Mouse (Mus musculus): ENCODE measurements around the gene Olfr815. TPM values are rescaled to one million over a fixed set of nuclear protein-coding genes. Genes with fewer than 3 reads are reported as not detected.
"Not testable (repeated sequence)": the region's sequence is repeated elsewhere in the genome, so short reads cannot be mapped to it uniquely, and the experiment has no call there.

Gene Olfr815
- total RNA-seq (2014; rRNA removed) (not detected in 2 replicates), polyA plus RNA-seq (2015; fragmentation: Nextera tagmentation; extraction: Ambion mirVana) (not detected in 2 replicates)

DNA sequence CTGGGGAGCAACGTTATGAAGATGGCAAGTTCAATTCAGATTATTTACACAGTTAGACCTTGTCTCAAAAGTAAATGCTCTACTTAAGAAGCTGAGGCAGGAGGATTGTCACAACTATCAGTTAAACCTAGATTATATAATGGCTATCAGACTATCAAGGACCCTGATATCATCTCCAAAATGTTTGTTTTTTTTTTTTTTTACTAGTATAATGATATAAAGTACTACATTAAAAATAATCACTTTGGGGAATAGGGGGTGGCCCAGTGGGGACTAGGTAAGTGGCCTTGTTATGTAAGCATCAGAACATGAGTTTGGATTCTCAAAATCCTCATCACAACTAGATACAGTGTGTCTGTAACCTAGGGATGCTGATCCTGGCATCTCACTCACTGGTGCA is at the start of gene Olfr815:
Gene Olfr815, minus strand, starts transcription at position 101 of the 400 bp plus-strand sequence.
- not testable (repeated sequence) for H3K4me2 ChIP-seq (ENCODE audit: low read depth); ATAC-seq; DNase-seq; H3K4me3 ChIP-seq (ENCODE audit: low read depth, low read length); H3K27ac ChIP-seq (ENCODE audit: low read depth, low read length); H3K27me3 ChIP-seq (ENCODE audit: insufficient read depth, low read length); H3K9me3 ChIP-seq (ENCODE audit: low read length); H3K36me3 ChIP-seq (ENCODE audit: insufficient read depth); H3K9ac ChIP-seq; H3K4me1 ChIP-seq (ENCODE audit: insufficient read depth)
- no CpG with 5 or more reads among the region's 1 CpGs for WGBS

DNA sequence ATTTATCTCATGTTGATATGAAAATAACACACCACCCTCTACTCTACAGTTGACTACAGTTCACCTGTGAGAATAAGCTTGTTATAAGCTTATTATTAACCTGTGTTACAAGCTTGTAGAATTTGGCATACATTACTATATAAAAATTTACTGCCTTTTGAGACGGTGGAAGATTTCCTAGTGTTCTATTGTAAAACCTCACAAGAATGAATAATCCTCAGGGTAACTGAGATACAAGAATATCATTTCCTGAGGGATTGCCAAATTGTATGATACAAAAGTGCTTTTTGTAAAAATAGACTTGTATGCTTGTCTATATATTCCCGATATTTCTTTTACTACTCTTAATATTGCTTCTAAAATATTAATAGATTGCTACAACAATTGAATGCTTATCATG is 43.3 kb upstream of the Olfr815 start, which contains the start of gene Olfr818:
Gene Olfr818, minus strand, starts transcription at position 101 of the 400 bp plus-strand sequence.
- H3K4me3 ChIP-seq (ENCODE audit: low read depth, low read length) = no peak within 1 kb of the TSS
- 92% methylated on average over 2 of the region's 2 CpGs for WGBS
- no peaks in the 10 kb centered on the region for H3K4me1 ChIP-seq (ENCODE audit: insufficient read depth)
- no peaks in the 10 kb centered on the region for H3K27me3 ChIP-seq (ENCODE audit: insufficient read depth, low read length)
- TF ChIP-seq CTCF (IDR thresholded peaks at IDR 0.05; ENCODE audit: low read depth) = no peak
- H3K4me2 ChIP-seq (ENCODE audit: low read depth) = no peak within 1 kb of the TSS
- H3K36me3 ChIP-seq (ENCODE audit: insufficient read depth) = no peaks in the 10 kb centered on the region
- no peak within 1 kb of the TSS for H3K27ac ChIP-seq (ENCODE audit: low read depth, low read length)
- no peaks in the 10 kb centered on the region for H3K9me3 ChIP-seq (ENCODE audit: low read length)
- no peak for DNase-seq
- no peak for ATAC-seq
- H3K9ac ChIP-seq = no peak within 1 kb of the TSS

DNA sequence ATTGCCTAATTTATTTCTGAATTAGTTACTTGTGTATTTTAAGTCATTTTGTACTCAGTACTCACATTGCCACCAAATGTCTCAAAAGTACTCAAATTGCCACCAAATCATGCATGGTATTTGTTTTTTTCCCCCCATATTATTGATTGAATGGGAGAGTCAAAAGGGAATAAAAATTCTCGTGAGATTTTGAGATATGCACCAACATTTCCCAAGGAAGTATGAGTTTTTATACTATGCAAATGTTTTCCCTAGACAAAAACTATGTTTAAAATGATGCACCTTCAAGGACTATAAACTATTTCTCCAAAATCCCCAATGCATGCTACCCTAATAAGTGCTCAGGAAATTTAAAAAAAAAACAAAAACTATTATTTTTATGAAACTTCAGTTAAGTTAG is 9.8 kb upstream of the Olfr815 start, which contains the start of gene Olfr816:
Gene Olfr816, minus strand, starts transcription at position 101 of the 400 bp plus-strand sequence.
- TF ChIP-seq CTCF (IDR thresholded peaks at IDR 0.05; ENCODE audit: low read depth) = no peak
- 81% methylated on average over 1 of the region's 1 CpGs for WGBS

DNA sequence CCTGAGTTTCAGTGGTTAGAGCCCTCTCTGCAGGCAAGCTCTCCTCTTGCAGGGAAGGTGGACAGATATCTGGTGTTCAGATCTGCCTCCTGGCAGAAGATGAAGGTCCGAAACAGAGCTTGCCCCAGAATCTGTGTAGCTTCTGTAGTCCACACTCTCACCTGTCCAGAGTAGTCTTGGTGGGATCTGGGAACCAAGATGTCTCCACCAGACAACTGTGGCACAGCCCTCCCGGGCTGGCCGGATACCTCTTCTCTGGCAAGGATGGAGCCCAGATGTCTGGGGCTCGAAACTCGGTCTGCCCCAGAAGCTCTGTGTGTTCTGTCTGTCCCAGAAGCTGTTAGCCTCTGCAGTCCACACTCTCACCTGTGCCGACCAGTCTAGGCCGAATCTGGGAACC is 19.7 kb downstream of the Olfr815 start:
- H3K27ac ChIP-seq (ENCODE audit: low read depth, low read length) = no peak overlapping the region
- H3K27me3 ChIP-seq (ENCODE audit: insufficient read depth, low read length) = no peaks in the 10 kb centered on the region
- DNase-seq (no peak), ATAC-seq (no peak)
- H3K36me3 ChIP-seq (ENCODE audit: insufficient read depth) = no peaks in the 10 kb centered on the region
- TF ChIP-seq CTCF (IDR thresholded peaks at IDR 0.05; ENCODE audit: low read depth) = no peak
- WGBS = 93% methylated on average over 7 of the region's 7 CpGs
- H3K9ac ChIP-seq = no peak overlapping the region
- H3K4me1 ChIP-seq (ENCODE audit: insufficient read depth) = no peaks in the 10 kb centered on the region
- H3K9me3 ChIP-seq (ENCODE audit: low read length) = no peaks in the 10 kb centered on the region
- H3K4me3 ChIP-seq (ENCODE audit: low read depth, low read length) = no peak overlapping the region
- no peak overlapping the region for H3K4me2 ChIP-seq (ENCODE audit: low read depth)

More for the DNA sequence above, 9.8 kb upstream of the Olfr815 start, which contains the start of gene Olfr816:
- Histone ChIP-seq H3K27me3 (ENCODE audit: insufficient read depth, low read length) (no peaks in the 10 kb centered on the region), H3K27ac (ENCODE audit: low read depth, low read length) (no peak within 1 kb of the TSS), H3K4me2 (ENCODE audit: low read depth) (no peak within 1 kb of the TSS), H3K4me3 (ENCODE audit: low read depth, low read length) (no peak within 1 kb of the TSS), H3K9me3 (ENCODE audit: low read length) (no peaks in the 10 kb centered on the region), H3K36me3 (ENCODE audit: insufficient read depth) (no peaks in the 10 kb centered on the region), H3K4me1 (ENCODE audit: insufficient read depth) (no peaks in the 10 kb centered on the region), H3K9ac (no peak within 1 kb of the TSS)
- DNase-seq (no peak), ATAC-seq (no peak)

DNA sequence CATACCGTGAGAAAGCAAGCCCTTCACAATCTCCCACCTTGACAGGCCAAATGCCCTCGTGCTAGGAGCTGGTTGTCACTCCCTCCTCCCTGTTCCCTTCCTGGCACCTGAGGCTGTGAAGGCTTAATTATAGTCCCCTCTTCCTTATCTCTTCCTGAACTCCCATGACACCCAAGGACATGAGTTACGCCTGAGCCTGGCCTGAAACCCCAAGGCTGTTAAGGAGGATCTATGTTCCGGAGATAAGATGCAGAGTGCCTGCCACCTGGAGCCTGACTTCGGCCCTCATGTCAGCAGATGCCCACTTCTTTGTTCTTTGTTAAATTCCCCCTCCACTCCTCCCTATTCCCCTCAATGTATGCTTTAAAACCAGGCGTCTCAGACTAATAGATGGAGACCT is 20.2 kb downstream of the Olfr815 start:
- not testable (repeated sequence) for H3K4me1 ChIP-seq (ENCODE audit: insufficient read depth); ATAC-seq; H3K27ac ChIP-seq (ENCODE audit: low read depth, low read length); H3K4me2 ChIP-seq (ENCODE audit: low read depth); H3K9ac ChIP-seq; H3K36me3 ChIP-seq (ENCODE audit: insufficient read depth); DNase-seq; H3K9me3 ChIP-seq (ENCODE audit: low read length); H3K27me3 ChIP-seq (ENCODE audit: insufficient read depth, low read length); H3K4me3 ChIP-seq (ENCODE audit: low read depth, low read length)
- WGBS = 85% methylated on average over 6 of the region's 6 CpGs

DNA sequence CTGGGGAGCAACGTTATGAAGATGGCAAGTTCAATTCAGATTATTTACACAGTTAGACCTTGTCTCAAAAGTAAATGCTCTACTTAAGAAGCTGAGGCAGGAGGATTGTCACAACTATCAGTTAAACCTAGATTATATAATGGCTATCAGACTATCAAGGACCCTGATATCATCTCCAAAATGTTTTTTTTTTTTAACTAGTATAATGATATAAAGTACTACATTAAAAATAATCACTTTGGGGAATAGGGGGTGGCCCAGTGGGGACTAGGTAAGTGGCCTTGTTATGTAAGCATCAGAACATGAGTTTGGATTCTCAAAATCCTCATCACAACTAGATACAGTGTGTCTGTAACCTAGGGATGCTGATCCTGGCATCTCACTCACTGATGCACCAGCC is 25.9 kb downstream of the Olfr815 start, which contains the start of gene Olfr814:
Gene Olfr814, minus strand, starts transcription at position 101 of the 400 bp plus-strand sequence.
- not testable (repeated sequence) for H3K4me2 ChIP-seq (ENCODE audit: low read depth); H3K9me3 ChIP-seq (ENCODE audit: low read length); H3K36me3 ChIP-seq (ENCODE audit: insufficient read depth); H3K4me1 ChIP-seq (ENCODE audit: insufficient read depth); H3K9ac ChIP-seq; H3K27me3 ChIP-seq (ENCODE audit: insufficient read depth, low read length); DNase-seq; H3K27ac ChIP-seq (ENCODE audit: low read depth, low read length); ATAC-seq; H3K4me3 ChIP-seq (ENCODE audit: low read depth, low read length)
- WGBS = no CpG with 5 or more reads among the region's 1 CpGs

DNA sequence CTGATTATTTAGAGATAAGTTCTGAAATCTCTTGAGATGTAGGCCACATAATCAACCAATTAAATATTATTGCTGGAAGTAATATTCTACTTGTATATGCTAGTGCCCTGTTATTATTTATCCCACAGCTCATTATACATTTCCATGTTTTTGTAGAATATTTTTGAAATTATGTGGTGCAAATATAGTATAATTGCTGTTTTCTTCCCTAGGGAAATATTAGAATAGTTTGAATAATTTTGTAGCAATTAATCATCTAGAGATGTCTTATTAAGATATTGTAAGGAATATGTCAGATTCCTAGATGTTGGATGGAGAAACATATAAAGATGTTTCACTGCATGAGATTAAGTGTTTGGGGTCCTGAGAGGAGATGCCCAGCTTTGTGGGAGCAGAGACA is 50.6 kb downstream of the Olfr815 start, which contains the start of gene Olfr813:
Gene Olfr813, plus strand, starts transcription at position 301 of the 400 bp plus-strand sequence.
- Histone ChIP-seq H3K9me3 (ENCODE audit: low read length) (no peaks in the 10 kb centered on the region), H3K27me3 (ENCODE audit: insufficient read depth, low read length) (no peaks in the 10 kb centered on the region), H3K4me2 (ENCODE audit: low read depth) (no peak within 1 kb of the TSS), H3K36me3 (ENCODE audit: insufficient read depth) (no peaks in the 10 kb centered on the region), H3K9ac (no peak within 1 kb of the TSS), H3K4me3 (ENCODE audit: low read depth, low read length) (no peak within 1 kb of the TSS), H3K27ac (ENCODE audit: low read depth, low read length) (no peak within 1 kb of the TSS), H3K4me1 (ENCODE audit: insufficient read depth) (no peaks in the 10 kb centered on the region)
- no peak for DNase-seq
- TF ChIP-seq CTCF (IDR thresholded peaks at IDR 0.05; ENCODE audit: low read depth) = no peak
- no peak for ATAC-seq

Other genes starting within 250 kb of the Olfr815 start
- gene Olfr800, start 248.2 kb downstream of the Olfr815 start, total RNA-seq (2014; rRNA removed) = 0.31 TPM in 1 of 2 replicates, not detected in the other
- gene Olfr800, start 248.2 kb downstream of the Olfr815 start, polyA plus RNA-seq (2015; fragmentation: Nextera tagmentation; extraction: Ambion mirVana) = not detected in 2 replicates
- gene Olfr801, start 232.0 kb downstream of the Olfr815 start, total RNA-seq (2014; rRNA removed) = not detected in 2 replicates
- gene Olfr801, start 232.0 kb downstream of the Olfr815 start, polyA plus RNA-seq (2015; fragmentation: Nextera tagmentation; extraction: Ambion mirVana) = not detected in 2 replicates
- not detected in 2 replicates for gene Olfr802, start 217.7 kb downstream of the Olfr815 start, total RNA-seq (2014; rRNA removed)
- gene Olfr802, start 217.7 kb downstream of the Olfr815 start, polyA plus RNA-seq (2015; fragmentation: Nextera tagmentation; extraction: Ambion mirVana) = 0.06 TPM in 1 of 2 replicates, not detected in the other
- gene Olfr803, start 211.6 kb downstream of the Olfr815 start, total RNA-seq (2014; rRNA removed) = not detected in 2 replicates
- not detected in 2 replicates for gene Olfr803, start 211.6 kb downstream of the Olfr815 start, polyA plus RNA-seq (2015; fragmentation: Nextera tagmentation; extraction: Ambion mirVana)
- gene Olfr804, start 202.7 kb downstream of the Olfr815 start, total RNA-seq (2014; rRNA removed) = not detected in 2 replicates
- gene Olfr804, start 202.7 kb downstream of the Olfr815 start, polyA plus RNA-seq (2015; fragmentation: Nextera tagmentation; extraction: Ambion mirVana) = not detected in 2 replicates
- not detected in 2 replicates for gene Olfr805, start 176.5 kb downstream of the Olfr815 start, total RNA-seq (2014; rRNA removed)
- gene Olfr805, start 176.5 kb downstream of the Olfr815 start, polyA plus RNA-seq (2015; fragmentation: Nextera tagmentation; extraction: Ambion mirVana) = not detected in 2 replicates
- not detected in 2 replicates for gene Olfr806, start 163.9 kb downstream of the Olfr815 start, total RNA-seq (2014; rRNA removed)
- gene Olfr806, start 163.9 kb downstream of the Olfr815 start, polyA plus RNA-seq (2015; fragmentation: Nextera tagmentation; extraction: Ambion mirVana) = not detected in 2 replicates
- gene Olfr807, start 148.1 kb downstream of the Olfr815 start, total RNA-seq (2014; rRNA removed) = not detected in 2 replicates
- gene Olfr807, start 148.1 kb downstream of the Olfr815 start, polyA plus RNA-seq (2015; fragmentation: Nextera tagmentation; extraction: Ambion mirVana) = not detected in 2 replicates
- not detected in 2 replicates for gene Olfr808, start 140.4 kb downstream of the Olfr815 start, total RNA-seq (2014; rRNA removed)
- not detected in 2 replicates for gene Olfr808, start 140.4 kb downstream of the Olfr815 start, polyA plus RNA-seq (2015; fragmentation: Nextera tagmentation; extraction: Ambion mirVana)
- gene Olfr809, start 131.2 kb downstream of the Olfr815 start, total RNA-seq (2014; rRNA removed) = not detected in 2 replicates
- gene Olfr809, start 131.2 kb downstream of the Olfr815 start, polyA plus RNA-seq (2015; fragmentation: Nextera tagmentation; extraction: Ambion mirVana) = not detected in 2 replicates
- not detected in 2 replicates for gene Olfr810, start 111.0 kb downstream of the Olfr815 start, total RNA-seq (2014; rRNA removed)
- gene Olfr810, start 111.0 kb downstream of the Olfr815 start, polyA plus RNA-seq (2015; fragmentation: Nextera tagmentation; extraction: Ambion mirVana) = not detected in 2 replicates
- not detected in 2 replicates for gene Olfr811, start 101.5 kb downstream of the Olfr815 start, total RNA-seq (2014; rRNA removed)
- not detected in 2 replicates for gene Olfr811, start 101.5 kb downstream of the Olfr815 start, polyA plus RNA-seq (2015; fragmentation: Nextera tagmentation; extraction: Ambion mirVana)
- gene Olfr812, start 59.8 kb downstream of the Olfr815 start, total RNA-seq (2014; rRNA removed) = not detected in 2 replicates
- not detected in 2 replicates for gene Olfr812, start 59.8 kb downstream of the Olfr815 start, polyA plus RNA-seq (2015; fragmentation: Nextera tagmentation; extraction: Ambion mirVana)
- not detected in 2 replicates for gene Olfr813, start 50.5 kb downstream of the Olfr815 start, total RNA-seq (2014; rRNA removed)
- not detected in 2 replicates for gene Olfr813, start 50.5 kb downstream of the Olfr815 start, polyA plus RNA-seq (2015; fragmentation: Nextera tagmentation; extraction: Ambion mirVana)
- not detected in 2 replicates for gene Olfr814, start 26.0 kb downstream of the Olfr815 start, total RNA-seq (2014; rRNA removed)
- gene Olfr814, start 26.0 kb downstream of the Olfr815 start, polyA plus RNA-seq (2015; fragmentation: Nextera tagmentation; extraction: Ambion mirVana) = not detected in 2 replicates
- gene Olfr816, start 9.7 kb upstream of the Olfr815 start, total RNA-seq (2014; rRNA removed) = not detected in 2 replicates
- not detected in 2 replicates for gene Olfr816, start 9.7 kb upstream of the Olfr815 start, polyA plus RNA-seq (2015; fragmentation: Nextera tagmentation; extraction: Ambion mirVana)
- not detected in 2 replicates for gene Olfr818, start 43.2 kb upstream of the Olfr815 start, total RNA-seq (2014; rRNA removed)
- not detected in 2 replicates for gene Olfr818, start 43.2 kb upstream of the Olfr815 start, polyA plus RNA-seq (2015; fragmentation: Nextera tagmentation; extraction: Ambion mirVana)
- not detected in 2 replicates for gene Olfr819, start 61.4 kb upstream of the Olfr815 start, total RNA-seq (2014; rRNA removed)
- gene Olfr819, start 61.4 kb upstream of the Olfr815 start, polyA plus RNA-seq (2015; fragmentation: Nextera tagmentation; extraction: Ambion mirVana) = not detected in 2 replicates
- gene Olfr247, start 70.3 kb upstream of the Olfr815 start, total RNA-seq (2014; rRNA removed) = not detected in 2 replicates
- gene Olfr247, start 70.3 kb upstream of the Olfr815 start, polyA plus RNA-seq (2015; fragmentation: Nextera tagmentation; extraction: Ambion mirVana) = not detected in 2 replicates
- not detected in 2 replicates for gene Gm10310, start 79.2 kb upstream of the Olfr815 start, total RNA-seq (2014; rRNA removed)
- gene Gm10310, start 79.2 kb upstream of the Olfr815 start, polyA plus RNA-seq (2015; fragmentation: Nextera tagmentation; extraction: Ambion mirVana) = not detected in 2 replicates
- gene Olfr820, start 106.8 kb upstream of the Olfr815 start, total RNA-seq (2014; rRNA removed) = not detected in 2 replicates
- not detected in 2 replicates for gene Olfr820, start 106.8 kb upstream of the Olfr815 start, polyA plus RNA-seq (2015; fragmentation: Nextera tagmentation; extraction: Ambion mirVana)
- not detected in 2 replicates for gene Olfr821, start 124.5 kb upstream of the Olfr815 start, total RNA-seq (2014; rRNA removed)
- not detected in 2 replicates for gene Olfr821, start 124.5 kb upstream of the Olfr815 start, polyA plus RNA-seq (2015; fragmentation: Nextera tagmentation; extraction: Ambion mirVana)
- not detected in 2 replicates for gene Olfr822, start 165.3 kb upstream of the Olfr815 start, total RNA-seq (2014; rRNA removed)
- not detected in 2 replicates for gene Olfr822, start 165.3 kb upstream of the Olfr815 start, polyA plus RNA-seq (2015; fragmentation: Nextera tagmentation; extraction: Ambion mirVana)
- not detected in 2 replicates for gene Olfr823, start 209.5 kb upstream of the Olfr815 start, total RNA-seq (2014; rRNA removed)
- not detected in 2 replicates for gene Olfr823, start 209.5 kb upstream of the Olfr815 start, polyA plus RNA-seq (2015; fragmentation: Nextera tagmentation; extraction: Ambion mirVana)
- not detected in 2 replicates for gene Olfr824, start 224.1 kb upstream of the Olfr815 start, total RNA-seq (2014; rRNA removed)
- gene Olfr824, start 224.1 kb upstream of the Olfr815 start, polyA plus RNA-seq (2015; fragmentation: Nextera tagmentation; extraction: Ambion mirVana) = not detected in 2 replicates